Mouse (Mus musculus) neutrophil, adult 59 days (primary cell): ENCODE results near the gene Prss43. TPM values are rescaled to one million over a fixed set of nuclear protein-coding genes. Genes with fewer than 3 reads are reported as not detected.

Experiments used
- total RNA-seq, 2 experiments: library from RNA; stranded (reverse); gene quantifications; 1 replicate in 1 of 2; 2 replicates in 1 of 2; pipeline ENCODE4 v1.2.4; 2023

Gene Prss43
- total RNA-seq, result not detected

DNA sequence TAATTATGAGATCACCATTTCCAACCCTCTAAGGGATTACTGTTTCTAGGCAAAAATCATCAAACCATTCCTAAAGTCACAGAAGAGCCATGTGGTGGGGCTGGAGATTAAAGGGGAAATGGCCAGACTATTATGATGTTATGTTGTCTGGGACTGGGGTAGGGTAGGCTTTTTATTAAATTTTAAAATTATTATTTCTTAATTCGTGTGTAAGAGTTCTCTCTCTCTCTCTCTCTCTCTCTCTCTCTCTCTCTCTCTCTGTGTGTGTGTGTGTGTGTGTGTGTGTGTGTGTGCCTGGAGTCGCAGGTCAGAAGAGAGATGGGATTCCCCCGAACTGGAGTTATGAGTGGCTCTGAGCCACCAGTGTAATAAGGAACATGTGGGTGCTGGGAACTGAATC is at the start of gene Prss43:
Gene Prss43 (plus strand): TSS at position 301 of the 400 bp plus-strand sequence.

DNA sequence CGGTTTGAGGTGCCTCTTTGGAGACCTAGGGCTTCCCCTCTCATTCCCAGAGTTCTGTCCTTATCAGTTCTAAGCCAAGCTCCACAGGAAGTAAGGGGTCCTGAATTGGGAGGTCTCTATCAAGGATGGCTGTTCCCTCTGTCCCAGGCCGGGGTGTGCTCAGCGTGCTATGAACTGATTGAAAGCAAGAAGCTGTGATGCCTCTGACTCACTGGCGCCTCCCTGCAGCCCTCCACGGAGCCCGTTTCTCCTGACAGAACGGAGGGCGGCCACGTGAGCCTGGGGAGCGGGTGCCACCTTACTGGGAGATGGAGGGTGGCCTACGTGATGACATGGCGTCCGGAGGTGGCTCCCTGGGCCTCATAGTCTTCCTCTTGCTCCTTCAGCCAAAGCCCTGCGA is 28.6 kb upstream of the Prss43 start, which contains the start of gene Prss42:
Gene Prss42 (plus strand): TSS at position 301 of the 400 bp plus-strand sequence.

DNA sequence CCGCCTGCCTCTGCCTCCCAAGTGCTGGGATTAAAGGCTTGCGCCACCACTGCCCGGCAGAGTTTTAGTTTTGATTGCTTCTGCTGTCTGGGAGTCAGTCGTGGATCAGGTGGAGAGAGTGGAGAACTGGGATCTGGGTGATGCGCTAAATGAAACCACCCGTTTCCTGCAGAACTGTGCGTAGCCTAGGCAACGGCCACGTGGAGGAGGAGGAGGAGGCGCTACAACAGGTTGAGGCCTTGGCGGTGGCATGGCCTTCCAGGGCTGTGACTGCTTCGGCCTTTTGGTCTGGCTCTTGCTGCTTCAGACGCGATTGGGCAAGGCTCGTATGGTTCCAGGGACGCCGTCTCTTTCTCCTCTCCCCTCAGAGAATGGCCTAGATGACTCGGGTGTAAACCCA is 12.7 kb upstream of the Prss43 start, which contains the start of gene Prss44:
Gene Prss44 (plus strand): TSS at position 206 of the 400 bp plus-strand sequence.

DNA sequence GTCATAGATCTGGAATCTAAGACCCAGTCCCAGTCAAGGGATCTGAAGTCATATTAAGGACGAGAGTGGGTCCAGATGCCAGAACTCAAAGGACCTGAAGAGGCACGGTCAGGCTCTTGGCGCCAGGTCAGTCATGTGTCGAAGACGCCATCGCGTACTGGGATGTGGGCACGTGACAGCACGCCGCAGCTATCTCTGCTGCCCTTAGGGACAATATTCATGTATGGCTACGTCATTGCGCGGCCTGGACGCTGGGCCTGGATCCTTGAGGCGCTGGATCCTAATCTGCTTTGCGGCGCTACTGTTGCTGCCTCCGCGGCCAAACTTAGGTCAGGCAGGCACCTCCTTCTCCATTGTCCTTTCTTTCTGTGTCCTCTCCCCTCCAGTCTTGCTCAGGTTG is 7.9 kb downstream of the Prss43 start, which contains the start of gene Prss45:
Gene Prss45 (plus strand): TSS at position 178 of the 400 bp plus-strand sequence.

DNA sequence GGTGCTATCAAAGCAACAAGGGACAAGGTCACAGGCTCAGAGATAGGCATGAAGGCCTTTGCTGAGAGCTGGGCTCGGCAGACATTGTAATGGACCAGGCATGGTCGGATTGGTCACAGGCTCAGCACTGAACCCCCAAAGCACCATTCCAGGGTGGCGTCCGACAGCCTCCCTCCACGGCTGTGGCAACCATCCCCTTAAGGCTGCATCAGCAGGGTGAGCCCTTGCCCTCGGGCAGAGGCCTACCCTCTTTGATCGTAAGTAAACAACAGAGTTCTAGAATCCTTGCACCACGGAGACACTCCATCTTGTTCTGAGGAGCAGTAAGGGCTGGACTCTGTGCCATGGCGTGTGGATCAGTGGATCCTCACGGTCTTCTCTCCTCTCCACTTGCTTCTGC is 17.7 kb downstream of the Prss43 start, which contains the start of gene Prss46:
Gene Prss46 (plus strand): TSS at position 301 of the 400 bp plus-strand sequence.

DNA sequence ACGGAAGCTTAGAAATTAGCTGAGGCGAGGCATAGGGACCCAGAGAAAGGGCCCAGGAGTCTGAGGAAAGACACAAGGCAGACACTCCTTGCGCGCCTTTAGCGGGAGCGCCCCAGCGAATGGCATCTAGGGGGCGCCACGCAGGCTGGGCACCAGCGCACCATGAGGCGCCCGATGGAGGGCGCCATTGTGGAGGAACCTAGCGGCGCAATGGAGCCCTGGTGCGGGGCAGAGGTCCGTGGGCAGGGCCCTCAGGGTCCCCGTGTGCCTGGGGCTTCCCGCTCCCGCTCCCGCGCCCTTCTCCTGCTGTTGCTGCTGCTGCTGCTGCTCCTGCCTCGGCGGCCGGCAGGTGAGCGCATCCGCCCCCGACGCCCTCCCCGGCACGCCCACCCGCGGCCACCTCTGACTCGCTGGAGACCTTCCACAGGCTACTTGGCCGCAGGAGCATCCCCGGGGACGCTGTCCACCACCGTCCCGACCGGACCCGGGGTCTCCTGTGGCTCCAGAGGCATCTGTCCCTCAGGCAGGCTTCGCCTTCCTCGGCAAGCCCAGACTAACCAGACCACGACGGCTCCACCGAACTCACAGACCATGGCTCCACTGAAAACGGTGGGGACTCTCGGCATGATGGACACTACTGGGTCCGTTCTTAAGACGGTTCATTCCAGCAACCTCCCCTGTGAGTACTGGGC is 31.4 kb downstream of the Prss43 start, which contains the start of gene Prss50:
Gene Prss50 (plus strand): TSS at position 187 of the 692 bp plus-strand sequence.

DNA sequence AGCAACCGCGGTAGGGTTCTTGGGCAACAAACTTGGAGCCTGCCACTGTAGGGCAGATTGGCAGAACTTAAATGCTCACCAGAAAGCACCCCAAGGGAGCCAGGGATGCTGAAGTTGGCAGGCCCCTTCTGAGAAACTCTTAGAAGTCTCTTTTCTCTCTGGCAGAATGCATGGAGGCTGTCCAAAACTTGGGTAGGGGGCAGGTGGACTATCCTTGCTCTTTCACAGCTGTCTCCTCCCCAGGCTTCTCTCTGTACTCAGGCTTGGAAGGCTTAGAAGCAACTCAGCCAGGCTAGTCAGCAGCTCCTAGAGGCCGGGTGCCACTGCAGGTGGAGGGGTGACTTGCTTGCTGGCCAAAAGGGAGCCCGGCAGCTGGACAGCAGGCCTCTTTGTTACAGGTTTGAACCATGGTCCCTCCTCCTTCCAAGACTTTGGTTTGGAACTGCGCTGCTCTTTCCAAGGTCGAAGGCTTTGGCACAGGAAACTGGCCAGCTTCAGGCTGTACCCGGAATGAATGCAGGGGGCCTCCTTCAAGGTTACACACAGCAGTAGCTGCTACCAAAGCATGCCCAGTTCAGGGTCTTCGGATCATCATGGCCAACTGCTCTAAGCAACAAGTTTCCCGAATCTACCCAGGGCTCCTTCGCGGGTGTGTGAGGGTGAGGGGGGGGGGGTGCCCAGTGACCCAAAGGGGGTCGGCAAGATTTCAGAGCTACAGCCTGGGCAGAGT is 52.9 kb downstream of the Prss43 start, which contains the start of gene Als2cl:
Gene Als2cl (plus strand): TSS at position 680 of the 730 bp plus-strand sequence.

DNA sequence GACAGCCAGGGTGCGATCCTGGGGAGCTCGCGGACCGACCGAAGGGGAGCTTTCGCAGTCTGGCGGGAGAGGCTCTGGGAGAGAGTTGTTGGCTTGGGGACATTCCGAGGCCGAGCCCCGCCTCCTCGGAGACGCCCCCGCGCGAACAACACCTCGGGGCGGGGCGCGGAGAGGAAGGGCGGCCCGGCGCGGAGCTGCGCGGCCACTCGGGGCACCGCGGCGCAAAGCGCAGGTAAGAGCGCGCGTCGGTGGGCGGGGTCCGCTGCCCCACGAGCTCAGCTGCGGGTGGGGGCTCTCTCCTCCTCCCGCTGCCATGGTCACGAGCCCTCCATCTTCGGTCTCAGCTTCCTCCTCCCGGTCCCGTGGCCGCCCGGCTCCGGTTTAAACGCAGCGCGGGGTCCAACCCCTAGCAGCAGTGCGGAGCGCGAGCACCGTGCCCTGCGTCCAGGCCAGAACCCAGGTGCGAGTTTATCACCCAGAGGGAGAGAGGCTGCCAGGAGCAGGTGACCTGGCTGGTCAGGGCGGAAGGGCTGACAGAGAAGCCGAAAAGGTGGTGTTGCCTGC is 53.6 kb downstream of the Prss43 start, which contains the start of gene Tmie:
Gene Tmie (minus strand): TSS at position 116 of the 564 bp plus-strand sequence.

Other genes with a start within 250 kb of the Prss43 start
- gene Nradd, start 202.2 kb upstream of the Prss43 start, total RNA-seq, result 10 to 100 TPM in 1 of 2 experiments, 1 to 10 TPM in 1; 9.9 to 13.9 TPM
- gene Nbeal2, start 172.5 kb upstream of the Prss43 start, total RNA-seq, result 100 to 1,000 TPM; 290 to 330 TPM
- 100 to 1,000 TPM; 147 TPM for gene Ccdc12, start 170.2 kb upstream of the Prss43 start, total RNA-seq
- not detected for gene Myl3, start 84.8 kb upstream of the Prss43 start, total RNA-seq
- under 1 TPM; 0.44 to 0.56 TPM for gene Pth1r, start 79.5 kb upstream of the Prss43 start, total RNA-seq
- gene Prss42, start 28.5 kb upstream of the Prss43 start, total RNA-seq, result not detected
- not detected for gene Prss44, start 12.7 kb upstream of the Prss43 start, total RNA-seq
- gene Prss45, start 7.9 kb downstream of the Prss43 start, total RNA-seq, result not detected
- gene Prss46, start 17.8 kb downstream of the Prss43 start, total RNA-seq, result not detected
- 1 to 10 TPM in 1 of 2 experiments, not detected in 1; 2.2 TPM for gene Prss50, start 31.3 kb downstream of the Prss43 start, total RNA-seq
- gene Als2cl, start 53.2 kb downstream of the Prss43 start, total RNA-seq, result 1 to 10 TPM in 1 of 2 experiments, under 1 TPM in 1; 0.60 to 2.2 TPM
- gene Tmie, start 53.4 kb downstream of the Prss43 start, total RNA-seq, result not detected
- not detected for gene Fam240a, start 90.2 kb downstream of the Prss43 start, total RNA-seq
- gene Tdgf1, start 119.5 kb downstream of the Prss43 start, total RNA-seq, result not detected
- not detected for gene Lrrc2, start 124.9 kb downstream of the Prss43 start, total RNA-seq
- not detected for gene Rtp3, start 163.9 kb downstream of the Prss43 start, total RNA-seq
- gene Ltf, start 192.6 kb downstream of the Prss43 start, total RNA-seq, result over 10,000 TPM in 1 of 2 experiments, 1,000 to 10,000 TPM in 1; 9,814 to 12,462 TPM
- gene Ccrl2, start 230.8 kb downstream of the Prss43 start, total RNA-seq, result 100 to 1,000 TPM; 102 to 151 TPM